Mouse (Mus musculus) embryonic facial prominence, embryonic 11.5 days (tissue): ENCODE measurements around the gene Rnf41. TPM values are rescaled to one million over a fixed set of nuclear protein-coding genes. Genes with fewer than 3 reads are reported as not detected.

ENCODE experiments used
- ATAC-seq: fragments of 200-750 bp; cut with Nextera tagmentation; replicated peaks from 2 replicates; pipeline ENCODE4 v1.8.0; 2017; ENCODE audit warnings: low read depth; ENCODE audit not compliant: insufficient number of reproducible peaks, low FRiP score, low TSS enrichment
- DNase-seq: peaks from one replicate; pipeline ENCODE4 v3.0.0-alpha.2; 2015; ENCODE audit warnings: low spot score
- H3K27ac ChIP-seq: fragments of 300-500 bp; sonication (generic); replicated peaks from 2 replicates; pipeline ENCODE4 v1.5.1; 2014; ENCODE audit warnings: mild to moderate bottlenecking, low read depth, low read length, control low read depth
- H3K27me3 ChIP-seq: fragments of 300-500 bp; sonication (generic); 2 replicates; pipeline ENCODE4 v1.6.1; 2014; ENCODE audit warnings: mild to moderate bottlenecking, low read length, moderate library complexity, mixed read lengths; ENCODE audit not compliant: control insufficient read depth, insufficient read depth
- H3K36me3 ChIP-seq: fragments of 300-500 bp; sonication (generic); replicated peaks from 2 replicates; pipeline ENCODE4 v1.6.1; 2014; ENCODE audit warnings: low read depth, mild to moderate bottlenecking, low read length, moderate library complexity, mixed read lengths; ENCODE audit not compliant: control insufficient read depth, insufficient read depth
- H3K4me1 ChIP-seq: fragments of 300-500 bp; sonication (generic); 2 replicates; pipeline ENCODE4 v1.6.1; 2014; ENCODE audit warnings: low read length, mixed read lengths; ENCODE audit not compliant: control insufficient read depth, insufficient read depth
- H3K4me2 ChIP-seq: fragments of 300-500 bp; sonication (generic); 2 replicates; pipeline ENCODE4 v1.6.1; 2014; ENCODE audit warnings: low read depth, mild to moderate bottlenecking, control low read depth, low read length, moderate library complexity
- H3K4me3 ChIP-seq: fragments of 300-500 bp; sonication (generic); 2 replicates; pipeline ENCODE4 v1.5.1; 2014; ENCODE audit warnings: low read depth, low read length, control low read depth
- H3K9ac ChIP-seq: fragments of 300-500 bp; sonication (generic); replicated peaks from 2 replicates; pipeline ENCODE4 v1.6.1; 2014; ENCODE audit warnings: mild to moderate bottlenecking, control low read depth, low read length
- H3K9me3 ChIP-seq: fragments of 300-500 bp; sonication (generic); replicated peaks from 2 replicates; pipeline ENCODE4 v1.6.1; 2016; ENCODE audit warnings: mild to moderate bottlenecking, low read length, inconsistent platforms, mixed read lengths; ENCODE audit not compliant: control insufficient read depth
- WGBS: fragments of 180-500 bp; shearing (Covaris S2); extraction: QIAGEN DNeasy Blood & Tissue Kit; methylation state at CpG from one replicate; pipeline ENCODE4 v1.1.7; 2014; 5-methylcytosine and 5-hydroxymethylcytosine counted together
- polyA plus RNA-seq: library from polyadenylated mRNA; unstranded; fragments of >200 nt; fragmentation: Nextera tagmentation; extraction: Ambion mirVana; gene quantifications from 2 replicates; pipeline ENCODE4 v1.2.1, GENCODE M21; 2014

Rnf41 gene
- polyA plus RNA-seq, 1 experiment from 2014 or later = 36.4 TPM

DNA sequence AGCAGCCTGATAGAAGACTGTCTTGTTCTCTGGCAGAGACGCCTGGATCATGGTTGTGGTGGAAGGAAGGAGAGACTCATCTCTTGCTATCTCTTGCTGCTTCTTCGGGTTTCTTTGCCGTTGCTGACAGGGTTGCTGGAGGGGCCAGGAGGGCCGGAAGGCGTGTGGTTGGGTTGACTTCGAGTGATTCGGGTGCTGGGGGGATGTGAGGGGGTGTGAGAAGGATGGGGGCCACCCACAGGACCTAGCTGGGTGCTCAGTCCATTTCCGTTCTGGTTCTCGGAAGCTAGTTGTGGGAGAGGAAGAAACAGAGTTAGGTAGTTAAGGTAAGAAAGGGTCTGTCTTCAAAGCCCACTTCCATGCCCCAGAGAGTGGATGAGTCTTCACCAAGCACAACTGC, 9.8 kb upstream of the Rnf41 start:
- Histone ChIP-seq H3K9me3 (no peaks in the 10 kb centered on the region), H3K9ac (no peak overlapping the region), H3K4me1 (no peaks in the 10 kb centered on the region; the same call in 1 of the 2 replicates), H3K27me3 (no peaks in the 10 kb centered on the region), H3K36me3 (no peaks in the 10 kb centered on the region; the same call in 1 of the 2 replicates), H3K4me2 (no peak overlapping the region), H3K27ac (no peak overlapping the region), H3K4me3 (no peak overlapping the region)
- ATAC-seq (no peak), DNase-seq (no peak)
- WGBS = 75% methylated on average over 9 of the region's 9 CpGs

GRCm38 (mm10) chr10:128403931-128404330, 7.5 kb upstream of the Rnf41 start:
- no peak overlapping the region for H3K4me3 ChIP-seq
- no peaks in the 10 kb centered on the region for H3K27me3 ChIP-seq
- no peaks in the 10 kb centered on the region; the same call in 1 of the 2 replicates for H3K36me3 ChIP-seq
- H3K9ac ChIP-seq = no peak overlapping the region
- 86% methylated on average over 7 of the region's 7 CpGs for WGBS
- DNase-seq (no peak), ATAC-seq (no peak)
- H3K4me2 ChIP-seq = no peak overlapping the region
- H3K9me3 ChIP-seq = no peaks in the 10 kb centered on the region
- no peak overlapping the region for H3K27ac ChIP-seq
- no peaks in the 10 kb centered on the region; the same call in 1 of the 2 replicates for H3K4me1 ChIP-seq

- Histone ChIP-seq H3K27me3 (no peaks in the 10 kb centered on the region), H3K9me3 (no peaks in the 10 kb centered on the region), H3K27ac (0 out of 2 replicates have a peak overlapping the region, but pooled peaks have one; percentile 52), H3K4me3 (peak overlapping the region; percentile 68), H3K4me2 (peak overlapping the region; percentile 81), H3K4me1 (no peaks in the 10 kb centered on the region), H3K36me3 (no peaks in the 10 kb centered on the region; the same call in none of the 2 replicates), H3K9ac (peak overlapping the region; percentile 78)
- WGBS = 19% methylated on average over 35 of the region's 35 CpGs
- ATAC-seq (no peak), DNase-seq (peak; percentile 60)
Observed at GRCm38 (mm10) chr10:128408591-128409535, 2.6 kb upstream of the Rnf41 start.

DNA sequence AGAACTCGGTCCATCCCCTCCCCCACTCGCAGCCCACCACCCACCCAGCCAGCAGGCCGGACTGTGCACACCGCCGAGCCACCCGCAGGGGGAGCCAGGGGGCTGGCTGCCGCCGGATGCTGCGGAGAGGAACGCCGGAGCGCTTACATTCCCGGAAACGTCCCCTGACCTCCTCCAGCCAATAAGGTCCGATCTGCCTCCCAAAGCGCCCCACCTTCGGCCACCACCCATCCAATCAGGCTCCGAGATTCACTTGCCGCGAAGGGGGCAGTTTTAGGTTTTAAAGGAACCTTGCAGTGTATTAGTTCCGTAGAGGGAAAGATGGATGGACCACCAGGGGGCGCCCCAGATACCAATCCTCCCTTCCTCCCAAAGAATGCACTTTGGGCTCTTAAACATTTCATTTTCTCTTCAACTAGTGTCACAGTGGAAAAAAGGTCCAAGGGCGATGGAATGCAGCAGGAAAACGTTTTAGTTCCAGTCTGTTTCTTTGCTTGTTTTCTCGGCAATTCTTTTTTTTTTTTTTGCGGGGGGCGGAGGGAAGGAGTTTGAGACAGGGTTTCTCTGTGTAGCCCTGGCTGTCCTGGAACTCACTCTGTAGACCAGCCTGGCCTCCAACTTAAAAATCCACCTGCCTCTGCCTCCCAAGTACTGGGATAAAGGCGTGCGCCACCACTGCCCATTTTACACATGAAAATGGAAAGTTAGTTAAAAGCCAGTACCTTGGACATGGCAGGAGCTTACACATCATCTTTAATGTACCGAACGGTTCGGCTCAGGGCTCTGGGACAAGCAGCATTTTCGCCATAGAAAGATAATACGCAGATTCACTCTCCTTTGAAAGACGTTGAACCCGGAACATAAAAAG, 1.5 kb upstream of the Rnf41 start:
- H3K4me2 ChIP-seq = peak overlapping the region; percentile 81
- no peaks in the 10 kb centered on the region for H3K4me1 ChIP-seq
- H3K4me3 ChIP-seq = peak overlapping the region; percentile 68
- no peaks in the 10 kb centered on the region; the same call in none of the 2 replicates for H3K36me3 ChIP-seq
- 0 out of 2 replicates have a peak overlapping the region, but pooled peaks have one; percentile 52 for H3K27ac ChIP-seq
- no peaks in the 10 kb centered on the region for H3K27me3 ChIP-seq
- H3K9me3 ChIP-seq = no peaks in the 10 kb centered on the region
- WGBS = 5% methylated on average over 36 of the region's 36 CpGs
- peak; percentile 82 for ATAC-seq
- peak; percentile 98 for DNase-seq
- H3K9ac ChIP-seq = peak overlapping the region; percentile 78

- ATAC-seq = no peak
- peak overlapping the region; percentile 79 for H3K4me2 ChIP-seq
- H3K4me1 ChIP-seq = no peaks in the 10 kb centered on the region
- no peak overlapping the region for H3K9ac ChIP-seq
- H3K9me3 ChIP-seq = no peaks in the 10 kb centered on the region
- 17% methylated on average over 4 of the region's 4 CpGs for WGBS
- no peak overlapping the region for H3K27ac ChIP-seq
- DNase-seq = peak; percentile 15
- H3K36me3 ChIP-seq = no peaks in the 10 kb centered on the region; the same call in none of the 2 replicates
- peak overlapping the region; percentile 90 for H3K4me3 ChIP-seq
- H3K27me3 ChIP-seq = no peaks in the 10 kb centered on the region
Observed at GRCm38 (mm10) chr10:128410560-128410845, 954 bp upstream of the Rnf41 start.

DNA sequence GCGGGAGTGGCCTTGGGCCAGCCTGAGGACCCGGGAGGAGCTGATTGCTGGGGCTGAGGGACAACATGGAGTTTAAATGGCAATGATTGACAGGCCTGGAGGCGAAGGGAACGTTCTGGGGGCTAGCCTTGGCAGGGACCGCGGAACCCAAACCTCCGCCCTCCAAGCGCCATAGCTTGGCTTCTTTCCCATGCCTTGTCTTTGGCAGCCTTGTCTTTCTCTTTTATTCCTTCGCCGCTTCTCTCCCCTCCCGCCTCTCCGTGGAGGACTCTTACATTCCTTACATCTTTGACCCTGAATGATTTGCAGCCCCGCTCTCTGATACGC, 561 bp downstream of the Rnf41 start:
- ATAC-seq = no peak
- Histone ChIP-seq H3K27me3 (no peaks in the 10 kb centered on the region), H3K4me2 (peak overlapping the region; percentile 79), H3K9me3 (no peaks in the 10 kb centered on the region), H3K4me3 (peak overlapping the region; percentile 90), H3K27ac (peak overlapping the region; percentile 80), H3K36me3 (peaks cover 2% of the 10 kb centered on the region), H3K9ac (peak overlapping the region; percentile 82), H3K4me1 (no peaks in the 10 kb centered on the region)
- no peak for DNase-seq
- under 1% methylated on average over 13 of the region's 14 CpGs for WGBS

DNA sequence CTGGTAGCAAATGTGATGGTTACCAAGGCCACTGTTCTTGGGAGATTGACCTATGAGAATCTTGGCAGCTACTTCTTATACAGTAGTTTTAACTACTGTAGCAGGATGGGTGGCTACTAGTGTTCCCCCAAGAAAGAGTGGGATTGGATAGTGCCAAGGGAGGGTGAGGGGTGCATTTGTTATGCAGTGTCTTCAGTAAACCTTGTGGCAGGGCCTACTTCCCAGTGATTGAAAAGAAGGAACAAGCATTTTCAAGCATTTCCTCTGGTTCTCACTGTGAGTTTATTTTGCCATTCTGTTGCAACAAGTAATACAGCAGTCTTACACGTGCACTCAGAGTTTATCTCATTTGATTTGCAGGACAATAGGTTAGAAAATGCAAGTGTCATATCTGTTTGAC, 1.1 kb downstream of the Rnf41 start:
- peak overlapping the region; percentile 79 for H3K4me2 ChIP-seq
- ATAC-seq (no peak), DNase-seq (no peak)
- H3K9me3 ChIP-seq = no peaks in the 10 kb centered on the region
- H3K27me3 ChIP-seq = no peaks in the 10 kb centered on the region
- no peak overlapping the region; the same call in 1 of the 2 replicates for H3K27ac ChIP-seq
- peaks cover 2% of the 10 kb centered on the region for H3K36me3 ChIP-seq
- 77% methylated on average over 1 of the region's 1 CpGs for WGBS
- H3K4me1 ChIP-seq = no peaks in the 10 kb centered on the region
- peak overlapping the region; percentile 82 for H3K9ac ChIP-seq
- peak overlapping the region; percentile 90 for H3K4me3 ChIP-seq
